Mouse (Mus musculus) kidney, adult 9 months (tissue): ENCODE measurements around the gene Tnfrsf19.

Experiments
- DNase-seq: peaks from one replicate; pipeline ENCODE4 v3.0.0; 2022

Tnfrsf19 gene

DNA sequence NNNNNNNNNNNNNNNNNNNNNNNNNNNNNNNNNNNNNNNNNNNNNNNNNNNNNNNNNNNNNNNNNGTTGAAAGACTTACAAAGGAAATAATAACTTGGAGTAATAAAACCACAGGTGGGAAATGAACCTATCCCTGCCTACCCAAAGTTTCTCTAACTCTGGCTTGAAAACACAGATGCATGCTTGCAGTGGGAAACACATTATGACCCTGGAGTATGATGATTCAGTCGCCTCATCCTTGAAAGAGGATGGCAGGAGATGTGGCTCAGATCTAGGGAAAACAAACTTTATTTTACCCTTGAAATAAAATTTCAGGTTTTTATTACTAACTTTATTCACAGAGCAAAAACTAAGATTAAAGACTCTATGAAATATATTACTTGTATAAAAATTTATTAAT, 26.4 kb downstream of the Tnfrsf19 start:
- DNase-seq: no peak

GRCm38 (mm10) chr14:61014544-61014943, 31.7 kb downstream of the Tnfrsf19 start:
- no peak for DNase-seq

GRCm38 (mm10) chr14:61012397-61012931, 33.8 kb downstream of the Tnfrsf19 start:
- peak; percentile 12 for DNase-seq

DNA sequence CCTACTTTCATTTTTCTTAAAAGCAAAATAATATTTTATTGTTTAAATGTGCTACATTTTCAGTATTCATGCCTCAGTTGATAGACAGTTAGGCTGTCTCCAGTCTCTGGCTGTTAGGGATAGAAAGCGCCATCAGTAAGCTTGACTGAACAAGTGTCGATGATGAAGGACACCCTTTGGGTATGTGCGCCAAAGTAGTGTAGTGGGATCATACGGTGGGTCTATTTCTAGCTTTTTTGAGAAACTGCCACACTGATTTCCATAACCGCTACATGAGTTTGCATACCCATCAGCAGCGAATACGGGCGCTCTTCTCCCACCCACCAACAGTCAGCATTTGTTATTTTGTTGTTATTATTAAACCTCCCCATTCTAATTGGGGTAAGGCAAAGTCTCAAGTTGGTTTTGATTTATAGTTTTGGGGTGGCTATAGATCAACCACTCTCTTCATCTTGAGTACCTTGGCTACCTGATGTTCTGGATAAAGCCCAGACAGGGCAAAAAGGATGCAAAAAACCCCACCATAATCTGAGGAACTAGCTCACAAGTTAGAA, 34.6 kb downstream of the Tnfrsf19 start:
- DNase-seq: no peak

DNA sequence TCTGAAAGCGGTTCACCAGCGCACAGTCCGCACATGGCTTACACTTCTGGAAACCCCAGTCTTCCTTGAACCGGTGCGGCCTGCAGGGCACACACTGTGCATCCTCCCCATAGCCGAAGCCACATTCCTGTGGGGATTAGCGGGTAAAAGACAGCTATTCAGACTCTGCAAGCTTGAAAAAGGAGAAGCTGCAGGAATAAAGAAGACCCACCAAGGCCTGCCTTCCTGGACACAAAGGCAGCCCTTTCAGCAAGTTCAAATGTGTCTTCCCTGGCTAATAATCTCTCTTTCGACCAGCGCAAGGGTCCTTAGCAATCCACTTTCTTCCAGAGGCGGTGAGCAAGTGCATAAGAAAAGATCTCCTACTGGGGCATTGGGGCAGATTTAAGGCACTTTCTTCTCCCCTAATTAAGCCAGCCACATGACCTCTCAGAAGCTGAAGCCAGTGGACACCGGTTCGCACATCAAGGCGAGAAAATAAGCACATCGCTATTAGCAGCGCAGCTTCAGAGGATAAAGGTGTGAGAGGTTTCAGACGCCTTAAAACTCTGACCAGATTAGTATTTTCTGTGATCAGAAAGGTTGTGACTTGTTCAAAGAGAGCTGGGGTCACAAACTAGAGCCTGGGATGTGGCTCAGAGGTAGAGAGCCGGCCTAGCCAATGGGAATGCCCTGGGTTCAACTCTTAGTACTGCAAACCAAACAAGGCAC, 41.0 kb downstream of the Tnfrsf19 start:
- DNase-seq: no peak

DNA sequence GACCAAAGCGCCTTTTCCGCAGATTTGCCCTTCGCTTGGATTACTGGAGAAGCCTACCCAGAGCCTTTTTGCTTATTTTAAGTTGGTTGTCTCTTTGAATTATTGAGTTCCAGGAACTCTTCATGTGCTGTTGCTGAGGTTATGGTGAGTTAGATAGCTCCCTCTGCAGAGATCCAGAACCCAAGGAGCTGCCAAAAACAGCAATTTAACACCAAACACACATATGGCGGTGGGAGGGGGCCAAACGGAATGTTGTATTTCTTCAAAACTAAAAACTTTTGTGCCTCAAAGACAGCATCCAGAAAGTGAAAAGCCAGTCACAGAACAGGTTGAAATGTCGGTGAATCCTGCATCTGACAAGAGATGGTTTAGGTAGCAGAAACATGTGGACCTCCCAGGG, 42.6 kb downstream of the Tnfrsf19 start:
- no peak for DNase-seq

DNA sequence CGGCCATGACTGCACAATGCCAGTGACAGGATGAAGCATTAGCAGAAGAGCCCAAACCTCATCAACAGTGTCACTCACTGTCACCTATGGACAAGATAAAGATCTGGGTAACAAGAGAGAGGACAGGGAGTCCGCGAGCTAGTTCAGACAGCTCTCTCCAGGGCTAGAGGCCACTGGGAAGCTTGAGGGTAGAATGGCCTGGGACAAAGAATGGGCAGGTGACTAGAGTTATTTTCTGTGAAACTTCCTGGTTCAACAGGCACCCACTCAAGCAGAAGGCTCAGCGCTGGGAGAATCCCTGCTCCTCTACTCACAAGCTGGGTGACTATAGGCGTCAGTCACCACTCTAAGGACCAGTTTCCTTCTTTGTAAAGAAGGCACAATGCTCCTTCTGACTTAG, 46.2 kb downstream of the Tnfrsf19 start:
- DNase-seq: no peak

DNA sequence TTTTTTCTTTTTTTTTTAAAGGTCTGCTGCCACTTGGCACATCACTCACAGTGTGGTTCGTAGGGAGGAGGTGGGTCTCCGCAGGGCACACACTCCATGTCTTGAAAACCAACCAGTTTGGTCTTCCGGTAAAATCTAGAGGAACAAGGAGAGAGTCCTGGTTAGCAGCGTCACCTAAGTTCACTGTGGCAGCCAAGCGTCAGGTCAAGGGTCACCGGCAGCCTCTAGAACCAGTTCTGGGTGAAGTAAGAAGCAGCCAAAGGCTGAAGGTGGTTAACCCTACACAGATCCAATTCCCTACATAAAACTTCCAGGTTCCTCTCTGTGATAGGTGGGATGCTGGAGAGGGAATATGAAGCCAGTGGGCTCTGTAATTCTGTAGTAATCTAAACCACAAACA, 49.7 kb downstream of the Tnfrsf19 start:
- DNase-seq: no peak

- no peak for DNase-seq
Observed at GRCm38 (mm10) chr14:60993506-60993905, 52.8 kb downstream of the Tnfrsf19 start.

DNA sequence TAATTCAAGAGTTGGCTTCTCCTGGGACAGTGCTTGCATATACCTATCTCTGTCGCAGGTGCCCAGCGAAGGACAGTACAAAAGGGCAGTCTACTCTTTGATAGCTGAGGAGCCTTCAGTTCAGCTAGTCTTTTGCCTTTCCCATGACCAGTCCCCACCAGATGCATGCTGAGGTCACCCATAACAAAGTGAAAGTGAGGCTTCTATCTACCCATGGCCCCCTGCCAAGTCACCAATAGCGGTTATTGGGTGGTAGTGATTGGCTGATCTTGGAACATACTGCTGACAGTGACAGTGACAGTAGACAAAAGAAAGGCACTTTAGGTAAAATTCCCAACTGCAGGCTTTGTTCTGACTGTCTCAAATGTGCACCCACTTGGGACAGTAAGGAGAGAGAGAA, 53.2 kb downstream of the Tnfrsf19 start:
- DNase-seq: no peak

DNA sequence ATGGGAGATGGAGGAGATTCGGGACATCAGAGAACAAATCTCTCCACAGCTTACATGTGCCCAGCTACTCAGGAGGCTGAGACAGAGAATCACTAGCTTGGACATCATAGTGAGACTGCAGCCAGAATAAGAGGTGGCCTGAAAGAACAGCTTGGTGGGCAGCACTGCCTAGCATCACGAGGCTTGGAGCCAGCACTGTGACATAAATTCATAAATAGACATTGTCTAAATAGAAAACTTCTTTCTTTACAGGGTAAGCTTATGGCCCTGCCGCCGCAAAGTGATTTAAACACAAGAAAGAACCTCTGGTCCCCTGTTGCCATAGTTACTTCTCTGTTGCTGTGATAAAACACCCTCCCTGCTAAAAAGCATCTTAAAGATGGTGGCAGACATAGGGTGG, 54.1 kb downstream of the Tnfrsf19 start:
- no peak for DNase-seq

GRCm38 (mm10) chr14:60988228-60988627, 58.1 kb downstream of the Tnfrsf19 start:
- no peak for DNase-seq

DNA sequence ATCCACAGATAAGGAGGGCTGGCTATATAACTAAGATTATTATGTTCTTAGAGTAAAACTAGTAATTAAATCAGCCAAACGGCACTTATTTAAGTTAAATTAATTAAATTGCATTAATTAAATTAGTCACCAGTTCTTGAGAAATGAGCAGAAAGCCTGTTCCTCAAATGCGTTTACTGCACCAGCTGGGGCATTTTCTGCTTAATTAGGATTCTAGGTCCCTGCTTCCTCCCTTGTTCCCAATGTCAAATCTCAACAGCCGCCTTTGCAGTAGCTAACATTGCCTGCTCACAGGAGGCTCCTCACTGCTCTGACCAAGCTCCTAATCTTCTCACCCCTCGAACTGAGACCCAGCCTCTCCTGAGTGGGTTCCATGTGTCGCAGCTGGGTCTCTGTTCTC, 59.4 kb downstream of the Tnfrsf19 start:
- no peak for DNase-seq

- DNase-seq: no peak
Observed at GRCm38 (mm10) chr14:60985077-60985476, 61.2 kb downstream of the Tnfrsf19 start.

- DNase-seq: no peak
Observed at GRCm38 (mm10) chr14:60984266-60984665, 62.0 kb downstream of the Tnfrsf19 start.

- DNase-seq: no peak
Observed at GRCm38 (mm10) chr14:60982126-60982525, 64.2 kb downstream of the Tnfrsf19 start.

- no peak for DNase-seq
Observed at GRCm38 (mm10) chr14:60980244-60980887, 65.9 kb downstream of the Tnfrsf19 start.

GRCm38 (mm10) chr14:60978129-60978528, 68.2 kb downstream of the Tnfrsf19 start:
- DNase-seq: no peak

GRCm38 (mm10) chr14:60976231-60976630, 70.1 kb downstream of the Tnfrsf19 start:
- no peak for DNase-seq

- DNase-seq: peak; percentile 2
Observed at GRCm38 (mm10) chr14:60975736-60976135, 70.6 kb downstream of the Tnfrsf19 start.

GRCm38 (mm10) chr14:60970961-60971360, 75.3 kb downstream of the Tnfrsf19 start:
- no peak for DNase-seq

GRCm38 (mm10) chr14:60966061-60966460, 80.2 kb downstream of the Tnfrsf19 start:
- DNase-seq: no peak

DNA sequence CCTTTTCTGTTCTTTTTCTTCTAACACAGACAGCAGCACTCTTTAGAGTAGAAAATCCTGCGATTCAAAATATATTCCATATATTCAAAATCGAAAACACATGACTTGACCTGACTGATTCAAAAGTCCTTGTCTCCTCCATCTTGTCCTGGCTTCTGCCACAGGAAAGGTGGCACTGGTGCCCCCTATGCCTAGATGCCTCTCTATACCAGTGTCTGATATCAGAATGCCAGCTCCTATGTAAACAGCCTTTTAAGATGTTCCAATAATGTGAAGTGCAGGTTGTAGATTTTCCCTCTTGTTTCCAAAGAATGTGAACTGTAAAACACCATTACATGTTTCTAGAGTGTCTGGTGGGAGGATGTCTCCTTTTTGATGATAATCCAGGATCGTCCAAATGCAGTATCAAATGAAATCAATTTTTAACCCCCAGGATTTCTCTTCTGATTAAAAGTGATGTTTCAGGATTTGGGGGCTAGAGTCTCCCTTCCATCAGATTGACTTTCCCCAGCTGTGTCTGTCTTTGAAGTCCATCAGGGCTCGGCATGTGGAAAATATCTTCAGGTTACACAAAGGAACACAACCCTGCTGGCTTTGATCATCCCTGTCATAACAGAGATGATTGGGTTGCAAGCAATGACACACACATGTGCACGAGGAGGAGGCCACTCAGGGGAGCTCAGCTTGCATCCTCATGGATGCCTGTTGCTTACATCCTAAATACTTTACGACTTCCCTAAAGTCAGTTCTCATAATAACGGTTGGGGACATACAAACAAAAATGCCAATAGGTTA, 82.1 kb downstream of the Tnfrsf19 start:
- DNase-seq: no peak
